Mouse (Mus musculus) embryo, embryonic 9.5 days (tissue): Measurements from ENCODE around the gene Tbx19.

ENCODE experiments used
- DNase-seq: peaks from one replicate; pipeline ENCODE4 v3.0.0-alpha.2; 2017; ENCODE audit errors: extremely low spot score

Tbx19 gene

GRCm38 (mm10) chr1:165160723-165161405 is at the start of gene Tbx19:
Tbx19 (minus strand) TSS chr1:165160773.
- DNase-seq = no peak

GRCm38 (mm10) chr1:165205591-165205990 is 45.0 kb upstream of the Tbx19 start:
- no peak for DNase-seq

DNA sequence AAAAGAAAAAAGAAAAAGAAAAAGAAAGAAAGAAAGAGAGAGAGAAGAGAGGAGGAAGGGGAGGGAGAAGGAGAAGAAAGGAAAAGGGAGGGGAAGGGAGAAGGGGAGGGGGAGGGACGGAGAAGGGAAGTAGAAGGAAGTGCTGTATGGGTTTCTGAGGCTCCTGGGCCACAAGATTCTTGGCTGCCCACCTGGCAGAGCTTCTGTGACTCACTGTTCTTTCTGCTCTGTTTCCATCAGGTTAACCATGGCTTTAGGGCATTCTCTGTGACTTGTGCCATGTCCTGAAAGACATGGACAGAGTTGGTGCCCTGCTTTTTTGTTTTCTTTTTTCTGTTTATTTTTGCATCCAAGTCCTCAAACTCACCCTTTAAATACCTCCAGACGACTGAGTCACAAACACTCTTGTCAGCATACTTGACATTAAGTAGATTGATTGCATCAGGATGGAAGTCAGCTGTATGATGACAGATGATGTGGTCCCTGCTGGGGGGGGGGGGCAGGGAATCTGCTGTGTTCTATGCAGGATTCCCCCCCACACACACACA is 43.0 kb upstream of the Tbx19 start:
- no peak for DNase-seq

- no peak for DNase-seq
These were observed 41.0 kb upstream of the Tbx19 start for GRCm38 (mm10) chr1:165201445-165202012.

DNA sequence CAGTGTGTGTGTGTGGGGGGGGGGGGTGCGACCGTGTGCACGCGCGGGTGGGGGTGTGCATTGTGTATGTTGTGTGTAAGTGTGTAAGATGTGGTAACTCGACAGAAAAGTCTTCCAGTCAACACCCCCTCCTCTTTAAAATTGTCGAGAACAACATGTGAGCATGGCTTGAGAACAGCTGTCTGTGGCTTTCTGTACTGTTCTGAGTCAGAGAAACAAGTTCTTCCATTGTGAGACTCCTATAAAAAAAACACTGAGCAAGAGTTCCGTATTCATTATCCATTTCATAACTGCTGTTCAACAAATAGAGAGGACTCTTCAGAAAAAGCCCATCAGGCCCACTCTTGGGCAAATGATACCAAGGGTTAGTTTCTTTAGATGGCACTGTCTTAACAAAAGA is 40.2 kb upstream of the Tbx19 start:
- DNase-seq = no peak

DNA sequence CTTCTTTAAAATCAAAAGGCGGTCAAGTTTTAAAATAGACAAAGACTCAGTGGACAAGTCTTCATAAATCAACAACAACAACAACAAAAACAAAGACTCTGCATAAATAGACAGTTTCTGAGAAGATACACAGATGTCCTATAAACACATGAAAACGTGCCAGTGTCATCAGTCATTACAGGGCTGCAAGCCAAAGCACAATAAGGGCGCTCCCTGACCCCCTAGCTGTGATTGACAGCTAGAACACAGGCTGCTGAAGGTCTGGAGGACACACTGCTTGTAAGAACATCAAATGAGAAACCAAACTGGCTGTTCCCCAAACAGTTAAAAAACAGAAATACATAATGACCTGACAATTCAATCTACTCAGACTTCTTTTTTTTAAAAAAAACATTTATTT is 39.1 kb upstream of the Tbx19 start:
- DNase-seq = no peak

DNA sequence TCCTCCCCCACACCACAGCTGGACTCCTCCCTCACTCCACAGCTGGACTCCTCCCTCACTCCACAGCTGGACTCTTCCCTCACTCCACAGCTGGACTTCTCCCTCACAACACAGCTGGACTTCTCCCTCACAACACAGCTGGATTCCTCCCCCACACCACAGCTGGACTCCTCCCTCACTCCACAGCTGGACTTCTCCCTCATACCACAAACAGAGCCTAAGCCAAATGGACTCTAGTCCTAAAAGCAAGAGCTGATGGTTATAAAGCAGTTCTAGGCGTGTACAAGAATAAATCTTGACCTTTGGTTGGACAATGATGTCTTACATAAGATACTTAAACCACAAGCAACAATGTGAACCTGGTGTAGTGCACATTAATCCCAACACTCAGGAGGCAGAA is 38.4 kb upstream of the Tbx19 start:
- no peak for DNase-seq

GRCm38 (mm10) chr1:165197875-165198274 is 37.3 kb upstream of the Tbx19 start:
- no peak for DNase-seq

DNA sequence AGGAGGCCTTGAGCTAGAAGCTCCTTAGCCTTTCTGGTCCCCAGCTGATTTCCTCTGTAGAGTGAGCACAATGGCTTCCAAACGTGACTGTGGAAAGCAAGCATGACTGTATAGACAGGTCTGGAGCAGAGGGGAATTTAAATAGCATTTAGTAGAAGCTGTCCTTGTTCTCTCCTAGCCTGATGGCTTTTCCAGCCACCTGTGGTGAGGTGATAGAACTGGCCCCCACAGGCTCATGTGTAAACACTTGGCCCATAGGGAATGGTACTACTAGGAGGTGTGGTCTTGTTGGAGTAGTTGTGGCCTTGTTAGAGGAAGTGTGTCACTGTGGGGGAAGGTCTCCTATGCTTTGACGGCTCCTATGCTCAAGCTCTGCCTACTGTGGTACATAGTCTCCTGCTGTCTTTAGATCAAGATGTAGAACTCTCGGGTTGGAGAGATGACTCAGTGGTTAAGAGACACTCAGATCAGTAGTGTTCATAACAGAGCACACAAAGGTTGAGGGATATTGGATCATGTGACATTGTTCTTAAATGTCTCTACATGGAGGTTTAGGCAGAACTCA is 34.9 kb upstream of the Tbx19 start:
- DNase-seq = no peak

- DNase-seq = no peak
These were observed 34.1 kb upstream of the Tbx19 start for GRCm38 (mm10) chr1:165194662-165195013.

DNA sequence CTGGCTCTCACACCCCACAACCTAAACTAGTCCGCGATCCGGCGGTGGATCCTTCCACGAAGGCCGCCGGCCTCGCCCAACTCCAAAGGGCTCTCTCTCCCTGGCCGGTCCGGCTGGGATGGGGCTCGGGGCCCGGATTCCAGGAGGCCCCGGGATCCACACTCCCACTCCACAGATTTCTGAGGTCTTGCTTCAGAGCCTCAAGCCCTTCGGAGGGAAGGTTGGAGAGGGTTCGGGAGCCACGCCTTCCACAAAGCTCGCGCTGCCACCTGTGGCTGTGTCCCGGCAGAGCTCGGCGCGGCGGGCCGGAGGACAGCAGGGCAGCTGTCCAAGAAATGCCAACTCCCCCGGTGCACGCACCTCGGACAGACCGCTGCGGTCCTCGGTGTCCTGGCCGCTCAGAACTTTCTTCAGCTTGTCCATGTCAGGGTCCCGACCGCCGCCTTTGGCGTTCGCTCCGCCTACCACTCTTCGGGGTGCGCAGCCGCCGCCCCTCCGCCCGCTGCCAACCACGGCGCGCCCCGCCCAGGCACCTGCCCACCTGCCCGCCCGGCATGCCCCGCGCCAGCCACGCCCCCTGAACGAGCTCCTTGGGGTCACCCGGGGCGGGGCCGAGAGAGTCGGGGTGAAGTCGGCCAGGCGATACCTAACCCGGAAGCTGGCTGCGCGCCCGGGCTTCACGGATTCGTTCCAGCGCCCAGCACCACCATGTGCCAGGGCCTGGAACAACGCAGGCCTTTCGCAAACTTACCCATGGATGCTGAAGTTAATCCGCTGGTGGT is 33.5 kb upstream of the Tbx19 start, which contains the start of gene Sft2d2:
Gene Sft2d2, minus strand, starts transcription at position 559 of the 782 bp plus-strand sequence.
- DNase-seq = peak; percentile 85

DNA sequence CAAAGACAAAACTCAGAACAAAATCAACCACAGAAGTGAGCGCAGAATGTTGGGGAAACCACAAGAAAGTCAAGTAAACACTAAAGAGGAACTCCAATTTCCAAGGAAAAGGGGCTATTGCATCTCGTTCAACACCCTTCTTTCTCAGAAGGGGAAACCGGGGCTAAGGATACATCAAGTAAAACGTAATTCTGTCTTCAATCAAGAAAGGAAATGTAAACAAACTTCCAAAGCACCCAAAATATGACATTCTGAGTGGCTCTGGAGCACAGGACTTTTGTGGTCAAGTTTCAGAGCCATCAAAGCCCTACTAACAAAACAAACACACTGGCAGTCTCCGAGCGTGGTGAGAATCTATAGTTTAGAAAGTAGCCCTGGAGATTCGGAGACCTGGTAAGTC is 32.9 kb upstream of the Tbx19 start:
- no peak for DNase-seq

- no peak for DNase-seq
These were observed 32.2 kb upstream of the Tbx19 start for GRCm38 (mm10) chr1:165192714-165193264.

- DNase-seq = no peak
These were observed 31.5 kb upstream of the Tbx19 start for GRCm38 (mm10) chr1:165192102-165192501.

GRCm38 (mm10) chr1:165191611-165192010 is 31.0 kb upstream of the Tbx19 start:
- DNase-seq = no peak

- DNase-seq = no peak
These were observed 30.1 kb upstream of the Tbx19 start for GRCm38 (mm10) chr1:165190571-165191273.

- DNase-seq = no peak
These were observed 29.5 kb upstream of the Tbx19 start for GRCm38 (mm10) chr1:165190068-165190467.

GRCm38 (mm10) chr1:165188806-165189580 is 28.4 kb upstream of the Tbx19 start:
- no peak for DNase-seq

DNA sequence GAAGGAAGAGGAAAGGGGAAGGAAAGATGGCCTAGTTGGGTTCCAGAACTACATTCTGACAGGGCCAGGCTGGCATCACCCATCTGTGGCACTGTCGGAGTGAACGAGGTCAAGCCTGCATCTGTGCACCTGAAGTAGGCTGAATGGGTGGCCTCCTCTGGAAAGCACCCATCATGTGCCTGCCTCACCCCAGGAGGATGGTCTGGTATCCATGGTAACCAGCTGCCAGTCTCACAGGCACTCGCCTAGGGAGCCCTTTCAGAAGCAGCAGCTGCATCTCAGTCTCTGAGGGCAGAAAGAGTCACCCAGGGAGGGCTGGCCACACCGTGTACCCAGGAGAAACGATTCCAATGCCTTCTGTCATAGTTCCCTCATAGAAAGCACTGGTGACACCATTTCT is 26.8 kb upstream of the Tbx19 start:
- no peak for DNase-seq

GRCm38 (mm10) chr1:165186491-165186890 is 25.9 kb upstream of the Tbx19 start:
- DNase-seq = no peak

DNA sequence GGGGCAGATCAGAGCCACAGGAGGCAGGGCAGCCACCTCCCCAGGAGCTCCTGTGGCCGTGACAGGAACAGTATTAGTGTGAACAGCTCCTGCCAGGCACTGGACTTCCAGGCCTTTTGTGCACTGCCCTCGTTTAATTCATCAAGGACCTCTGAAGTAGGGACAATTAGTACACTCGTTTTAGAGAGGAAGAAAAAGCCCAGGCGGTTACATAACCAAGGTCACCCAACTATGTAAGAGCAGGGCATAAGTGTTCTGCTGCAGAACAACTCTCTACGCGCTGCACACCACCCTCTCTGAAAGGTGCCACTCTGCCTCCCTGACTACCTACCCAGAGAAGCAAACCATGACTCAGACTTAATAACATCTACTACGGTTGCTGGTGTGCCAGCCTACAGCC is 24.5 kb upstream of the Tbx19 start:
- DNase-seq = no peak
